Mouse (Mus musculus) MEL (cell line): ENCODE results near the gene Lrrk1. TPM values are rescaled to one million over a fixed set of nuclear protein-coding genes. Genes with fewer than 3 reads are reported as not detected.

Source experiments
- DNase-seq: peaks from one replicate; pipeline ENCODE4 v3.0.0; 2011; ENCODE audit warnings: low read depth, low spot score
- H3K27ac ChIP-seq: 2 replicates; pipeline ENCODE4 v1.5.1; 2012; ENCODE audit warnings: low read depth, mild to moderate bottlenecking, control low read depth, low read length, moderate library complexity; ENCODE audit not compliant: control insufficient read depth
- H3K27me3 ChIP-seq, 2 experiments: fragments of 150-350 bp in 1 of 2; sonication (generic) in 1 of 2; 2 replicates each; pipeline ENCODE4 v1.6.1; 2012; ENCODE audit warnings: low read length in 2 of 2, mild to moderate bottlenecking in 2 of 2, improper control_type of control experiment in 1 of 2, moderate library complexity in 1 of 2; ENCODE audit not compliant: insufficient read depth in 2 of 2, control insufficient read depth in 1 of 2
- H3K36me3 ChIP-seq, 2 experiments: 2 replicates each; pipeline ENCODE4 v1.6.1; 2012 to 2014; ENCODE audit warnings: low read length in 2 of 2, improper control_type of control experiment in 1 of 2, inconsistent platforms in 1 of 2, mild to moderate bottlenecking in 1 of 2; ENCODE audit not compliant: insufficient read depth in 2 of 2, control insufficient read depth in 1 of 2
- H3K4me1 ChIP-seq, 2 experiments: fragments of 150-350 bp in 1 of 2; sonication (generic) in 1 of 2; 2 replicates each; pipeline ENCODE4 v1.6.1; 2012; ENCODE audit warnings: low read length in 2 of 2, improper control_type of control experiment in 1 of 2, mild to moderate bottlenecking in 1 of 2; ENCODE audit not compliant: insufficient read depth in 2 of 2, control insufficient read depth in 1 of 2
- H3K4me3 ChIP-seq, 2 experiments: fragments of 150-350 bp in 1 of 2; sonication (generic) in 1 of 2; 2 replicates each; pipeline ENCODE4 v1.5.1; 2012; ENCODE audit warnings: low read depth in 2 of 2, low read length in 2 of 2, mild to moderate bottlenecking in 2 of 2, moderate library complexity in 2 of 2, control low read depth in 1 of 2, improper control_type of control experiment in 1 of 2; ENCODE audit not compliant: control insufficient read depth in 1 of 2, insufficient read depth in 1 of 2
- H3K79me2 ChIP-seq: 2 replicates; pipeline ENCODE4 v1.6.1; 2012; ENCODE audit warnings: mild to moderate bottlenecking, low read length, moderate library complexity; ENCODE audit not compliant: control insufficient read depth, poor library complexity, insufficient read depth
- H3K9ac ChIP-seq: 2 replicates; pipeline ENCODE4 v1.6.1; 2012; ENCODE audit warnings: low read depth, mild to moderate bottlenecking, control low read depth, low read length, moderate library complexity; ENCODE audit not compliant: control insufficient read depth, poor library complexity, severe bottlenecking
- H3K9me3 ChIP-seq: fragments of 150-350 bp; sonication (generic); replicated peaks from 2 replicates; pipeline ENCODE4 v1.6.1; 2012; ENCODE audit warnings: mild to moderate bottlenecking, low read length, improper control_type of control experiment, moderate library complexity; ENCODE audit not compliant: insufficient read depth
- CHD1 ChIP-seq: IDR thresholded peaks from 2 replicates; pipeline ENCODE4 v1.6.1; 2012; ENCODE audit warnings: low read depth, mild to moderate bottlenecking, inconsistent platforms, low read length, improper control_type of control experiment
- CHD2 ChIP-seq: IDR thresholded peaks from 2 replicates; pipeline ENCODE4 v1.6.1; 2011; ENCODE audit warnings: low read length, improper control_type of control experiment
- CTCF ChIP-seq, 3 experiments: IDR thresholded peaks in 2 of 3; conservative IDR thresholded peaks in 1 of 3; 2 replicates each; pipeline ENCODE4 v1.5.1; 2011 to 2012; ENCODE audit warnings: low read length in 3 of 3, low read depth in 2 of 3, mild to moderate bottlenecking in 2 of 3, improper control_type of control experiment in 1 of 3, inconsistent platforms in 1 of 3, mixed read lengths in 1 of 3, moderate library complexity in 1 of 3; ENCODE audit not compliant: control insufficient read depth in 1 of 3, insufficient read depth in 1 of 3, poor library complexity in 1 of 3, severe bottlenecking in 1 of 3
- E2F4 ChIP-seq: IDR thresholded peaks from 2 replicates; pipeline ENCODE4 v1.6.1; 2011; ENCODE audit warnings: low read depth, low read length, improper control_type of control experiment, borderline replicate concordance
- EP300 ChIP-seq, 2 experiments: IDR thresholded peaks; 2 replicates each; pipeline ENCODE4 v1.6.1; 2011; ENCODE audit warnings: improper control_type of control experiment in 2 of 2, low read length in 2 of 2, low read depth in 1 of 2, mild to moderate bottlenecking in 1 of 2
- ETS1 ChIP-seq: IDR thresholded peaks from 2 replicates; pipeline ENCODE4 v1.6.1; 2012; ENCODE audit warnings: low read depth, mild to moderate bottlenecking, inconsistent platforms, low read length, improper control_type of control experiment, moderate library complexity
- GABPA ChIP-seq: IDR thresholded peaks from 2 replicates; pipeline ENCODE4 v1.6.1; 2012; ENCODE audit warnings: low read depth, mild to moderate bottlenecking, inconsistent platforms, low read length, improper control_type of control experiment, moderate library complexity
- GATA1 ChIP-seq: IDR thresholded peaks from 2 replicates; pipeline ENCODE4 v1.6.1; 2011; ENCODE audit warnings: low read depth, low read length, improper control_type of control experiment
- HCFC1 ChIP-seq: IDR thresholded peaks from 2 replicates; pipeline ENCODE4 v1.6.1; 2012; ENCODE audit warnings: low read depth, mild to moderate bottlenecking, inconsistent platforms, low read length, improper control_type of control experiment, moderate library complexity
- MAFK ChIP-seq: IDR thresholded peaks from 2 replicates; pipeline ENCODE4 v1.6.1; 2011; ENCODE audit warnings: low read depth, mild to moderate bottlenecking, low read length, improper control_type of control experiment, borderline replicate concordance
- MAX ChIP-seq: IDR thresholded peaks from 2 replicates; pipeline ENCODE4 v1.6.1; 2011; ENCODE audit warnings: low read length, improper control_type of control experiment
- MAZ ChIP-seq: IDR thresholded peaks from 2 replicates; pipeline ENCODE4 v1.6.1; 2012; ENCODE audit warnings: low read depth, mild to moderate bottlenecking, inconsistent platforms, low read length, improper control_type of control experiment
- MEF2A ChIP-seq: IDR thresholded peaks from 2 replicates; pipeline ENCODE4 v1.6.1; 2014; ENCODE audit warnings: low read depth, mild to moderate bottlenecking, inconsistent platforms, low read length, improper control_type of control experiment; ENCODE audit not compliant: poor library complexity, insufficient replicate concordance, severe bottlenecking; ENCODE audit errors: extremely low read depth
- MXI1 ChIP-seq: IDR thresholded peaks from 2 replicates; pipeline ENCODE4 v1.6.1; 2011; ENCODE audit warnings: mild to moderate bottlenecking, low read depth, low read length, improper control_type of control experiment
- NELFE ChIP-seq: IDR thresholded peaks from 2 replicates; pipeline ENCODE4 v1.6.1; 2011; ENCODE audit warnings: low read depth, low read length, improper control_type of control experiment
- NRF1 ChIP-seq: IDR thresholded peaks from 2 replicates; pipeline ENCODE4 v1.6.1; 2014; ENCODE audit warnings: low read depth, mild to moderate bottlenecking, inconsistent platforms, low read length, improper control_type of control experiment, moderate library complexity; ENCODE audit not compliant: poor library complexity, insufficient read depth, severe bottlenecking
- POLR2A ChIP-seq, 2 experiments: IDR thresholded peaks; 2 replicates each; pipeline ENCODE4 v1.6.1; 2011 to 2012; ENCODE audit warnings: low read length in 2 of 2, mild to moderate bottlenecking in 2 of 2, control low read depth in 1 of 2, improper control_type of control experiment in 1 of 2, low read depth in 1 of 2, moderate library complexity in 1 of 2; ENCODE audit not compliant: control insufficient read depth in 1 of 2, insufficient read depth in 1 of 2, poor library complexity in 1 of 2
- POLR2AphosphoS2 ChIP-seq: IDR thresholded peaks from 2 replicates; pipeline ENCODE4 v1.6.1; 2011; ENCODE audit warnings: low read length, improper control_type of control experiment
- POLR2AphosphoS5 ChIP-seq: IDR thresholded peaks from 2 replicates; pipeline ENCODE4 v1.6.1; 2012; ENCODE audit warnings: low read depth, borderline replicate concordance, mild to moderate bottlenecking, inconsistent platforms, low read length, moderate library complexity, mixed read lengths
- RAD21 ChIP-seq: IDR thresholded peaks from 2 replicates; pipeline ENCODE4 v1.6.1; 2011; ENCODE audit warnings: mild to moderate bottlenecking, low read depth, low read length, improper control_type of control experiment
- SIN3A ChIP-seq: IDR thresholded peaks from 2 replicates; pipeline ENCODE4 v1.6.1; 2012; ENCODE audit warnings: low read length, improper control_type of control experiment, inconsistent platforms
- SMC3 ChIP-seq: IDR thresholded peaks from 2 replicates; pipeline ENCODE4 v1.6.1; 2011; ENCODE audit warnings: low read depth, low read length, improper control_type of control experiment
- TBP ChIP-seq: IDR thresholded peaks from 2 replicates; pipeline ENCODE4 v1.8.0; 2011; ENCODE audit warnings: low read depth, low read length, improper control_type of control experiment
- UBTF ChIP-seq: IDR thresholded peaks from 2 replicates; pipeline ENCODE4 v1.6.1; 2012; ENCODE audit warnings: low read depth, mild to moderate bottlenecking, inconsistent platforms, low read length, improper control_type of control experiment, moderate library complexity, borderline replicate concordance; ENCODE audit not compliant: insufficient read depth
- ZKSCAN1 ChIP-seq: IDR thresholded peaks from 2 replicates; pipeline ENCODE4 v1.6.1; 2012; ENCODE audit warnings: low read depth, mild to moderate bottlenecking, inconsistent platforms, low read length, improper control_type of control experiment, moderate library complexity
- ZNF384 ChIP-seq: IDR thresholded peaks from 2 replicates; pipeline ENCODE4 v1.6.1; 2012; ENCODE audit warnings: low read depth, mild to moderate bottlenecking, inconsistent platforms, low read length, improper control_type of control experiment
- polyA plus RNA-seq, 2 experiments: library from polyadenylated mRNA; stranded (reverse) in 1 of 2; unstranded in 1 of 2; fragments of >175 nt in 1 of 2; fragments of >200 nt in 1 of 2; gene quantifications; 2 replicates each; pipeline versions ENCODE4 v1.2.1 to v1.2.4; 2012; ENCODE audit warnings: low replicate concordance in 2 of 2, low read depth in 1 of 2; ENCODE audit not compliant: insufficient read length in 2 of 2, insufficient read depth in 1 of 2, missing spikeins in 1 of 2
- total RNA-seq: library from RNA; depleted of rRNA; stranded (reverse); fragments of 300-350 nt; gene quantifications from 2 replicates; pipeline ENCODE4 v1.2.3, GENCODE M21; 2012

Gene Lrrk1
- total and polyA plus RNA-seq, 3 experiments: 9.1 to 19.1 TPM; not detected in 1

- no peaks in the 10 kb centered on the region for H3K36me3 ChIP-seq
- no peaks in the 10 kb centered on the region for H3K79me2 ChIP-seq
- H3K4me3 ChIP-seq: no peak overlapping the region
- no peak for DNase-seq
- no peaks in the 10 kb centered on the region for H3K4me1 ChIP-seq
- H3K27ac ChIP-seq: no peak overlapping the region
- H3K27me3 ChIP-seq: peaks cover 2 to 7% of the 10 kb centered on the region in 2 experiments; a peak in 3 of 4 replicates
- TF ChIP-seq CTCF (IDR thresholded peaks at IDR 0.05 in 2 of 3, conservative IDR thresholded peaks at IDR 0.05 in 1 of 3; ENCODE audit: control insufficient read depth in 1 of 3, insufficient read depth in 1 of 3, low read depth in 2 of 3, low read length in 3 of 3, poor library complexity in 1 of 3, severe bottlenecking in 1 of 3) (no peak), NELFE (no peak), GATA1 (no peak), MAZ (no peak), POLR2AphosphoS2 (no peak), UBTF (no peak), TBP (no peak), MEF2A (no peak), CHD2 (no peak)
- no peaks in the 10 kb centered on the region for H3K9me3 ChIP-seq
- H3K9ac ChIP-seq: no peak overlapping the region
Observed at GRCm38 (mm10) chr7:66404141-66404540, 16.0 kb upstream of the Lrrk1 start.

GRCm38 (mm10) chr7:66402876-66403275, 14.7 kb upstream of the Lrrk1 start:
- Histone ChIP-seq H3K27ac (no peak overlapping the region), H3K36me3 (no peaks in the 10 kb centered on the region), H3K79me2 (no peaks in the 10 kb centered on the region), H3K9ac (no peak overlapping the region), H3K4me1 (no peaks in the 10 kb centered on the region), H3K9me3 (no peaks in the 10 kb centered on the region), H3K27me3 (peaks cover 2 to 7% of the 10 kb centered on the region in 2 experiments; a peak in 3 of 4 replicates), H3K4me3 (no peak overlapping the region)
- no peak for TF ChIP-seq SIN3A
- TF ChIP-seq MAFK: no peak
- TF ChIP-seq ZKSCAN1: no peak
- TF ChIP-seq E2F4: no peak
- TF ChIP-seq SMC3: no peak
- no peak for TF ChIP-seq POLR2AphosphoS5
- TF ChIP-seq CHD1: no peak
- no peak for DNase-seq

DNA sequence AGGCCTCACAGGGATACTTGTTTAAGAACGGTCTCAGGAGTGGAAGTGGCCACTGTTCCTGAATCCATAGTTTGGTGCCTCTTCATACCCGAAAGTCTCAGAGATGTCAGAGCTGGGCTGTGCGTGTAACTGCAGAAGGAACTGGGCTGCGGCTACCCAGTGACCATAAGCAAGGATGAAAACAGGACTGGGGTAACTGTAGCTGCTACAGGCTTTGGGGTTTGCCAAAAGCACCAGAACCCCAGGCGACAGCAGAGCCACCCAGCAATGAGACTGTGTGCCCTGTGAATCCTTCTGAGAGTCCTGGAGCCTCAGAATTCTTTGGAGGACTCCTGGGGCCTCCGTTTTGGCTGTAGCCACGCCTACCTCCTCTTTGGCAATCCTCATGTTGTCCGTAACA, 13.5 kb upstream of the Lrrk1 start:
- Histone ChIP-seq H3K36me3 (no peaks in the 10 kb centered on the region), H3K27ac (no peak overlapping the region), H3K9ac (no peak overlapping the region), H3K4me1 (no peaks in the 10 kb centered on the region), H3K27me3 (peaks cover 2 to 7% of the 10 kb centered on the region in 2 experiments; a peak in 3 of 4 replicates), H3K4me3 (no peak overlapping the region), H3K79me2 (no peaks in the 10 kb centered on the region), H3K9me3 (no peaks in the 10 kb centered on the region)
- TF ChIP-seq MAX (no peak), POLR2AphosphoS2 (no peak), GABPA (no peak), EP300 (IDR thresholded peaks at IDR 0.05; ENCODE audit: low read depth in 1 of 2, low read length in 2 of 2) (no peak), TBP (no peak), MXI1 (no peak), RAD21 (no peak), NRF1 (no peak), HCFC1 (no peak), POLR2A (IDR thresholded peaks at IDR 0.05; ENCODE audit: control insufficient read depth in 1 of 2, insufficient read depth in 1 of 2, low read depth in 1 of 2, low read length in 2 of 2, poor library complexity in 1 of 2) (no peak), ZNF384 (no peak), ETS1 (no peak), SIN3A (no peak), POLR2AphosphoS5 (no peak)
- no peak for DNase-seq
